Mouse (Mus musculus): ENCODE data around the gene Lrp10. TPM values are rescaled to one million over a fixed set of nuclear protein-coding genes. Genes with fewer than 3 reads are reported as not detected.

The Lrp10 gene
- total RNA-seq, 2 experiments from 2014 or later, result 77.0 to 88.0 TPM

DNA sequence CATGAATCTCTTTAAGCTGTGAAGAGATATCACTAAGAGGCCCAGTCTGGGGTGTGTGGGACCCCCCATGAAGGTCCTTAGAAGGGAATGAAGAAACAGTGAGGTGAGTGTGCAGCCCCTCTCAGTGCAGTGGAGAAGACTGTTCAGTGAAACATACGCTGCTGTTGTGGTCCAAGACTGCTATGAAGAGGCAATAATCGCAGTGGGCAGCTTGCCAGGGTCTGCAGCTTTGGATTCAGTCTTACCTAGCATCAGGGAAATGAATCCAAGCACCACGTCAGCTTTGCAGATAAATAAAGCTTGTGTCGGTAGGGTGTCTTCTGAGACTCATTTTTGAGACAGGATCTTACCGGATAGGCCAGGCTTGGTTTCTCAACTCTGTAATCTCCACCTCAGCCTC lies 8.7 kb downstream of the Lrp10 start:
- no peak for DNase-seq (ENCODE audit: low spot score in 2 of 2)

DNA sequence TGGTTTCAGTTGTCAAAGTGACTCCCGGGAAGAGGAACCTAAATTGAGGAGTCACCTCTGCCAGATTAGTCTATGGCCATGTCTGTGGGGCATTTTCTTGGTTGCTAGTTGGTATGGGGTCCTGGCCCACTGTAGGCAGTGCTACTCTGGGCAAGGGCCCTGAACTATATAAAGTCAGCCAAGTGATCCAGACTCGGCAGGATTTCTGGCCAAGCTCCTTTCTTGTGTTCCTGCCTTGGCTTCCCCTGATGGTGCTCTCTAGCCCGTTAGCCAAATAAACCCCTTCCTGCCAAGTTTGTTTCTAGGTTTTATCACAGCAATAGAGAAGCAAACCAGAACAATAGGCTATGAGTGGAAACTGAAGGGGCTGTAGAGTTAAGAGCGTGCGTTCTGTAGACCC lies 10.8 kb downstream of the Lrp10 start:
- no peak for DNase-seq (ENCODE audit: low spot score in 2 of 2)

DNA sequence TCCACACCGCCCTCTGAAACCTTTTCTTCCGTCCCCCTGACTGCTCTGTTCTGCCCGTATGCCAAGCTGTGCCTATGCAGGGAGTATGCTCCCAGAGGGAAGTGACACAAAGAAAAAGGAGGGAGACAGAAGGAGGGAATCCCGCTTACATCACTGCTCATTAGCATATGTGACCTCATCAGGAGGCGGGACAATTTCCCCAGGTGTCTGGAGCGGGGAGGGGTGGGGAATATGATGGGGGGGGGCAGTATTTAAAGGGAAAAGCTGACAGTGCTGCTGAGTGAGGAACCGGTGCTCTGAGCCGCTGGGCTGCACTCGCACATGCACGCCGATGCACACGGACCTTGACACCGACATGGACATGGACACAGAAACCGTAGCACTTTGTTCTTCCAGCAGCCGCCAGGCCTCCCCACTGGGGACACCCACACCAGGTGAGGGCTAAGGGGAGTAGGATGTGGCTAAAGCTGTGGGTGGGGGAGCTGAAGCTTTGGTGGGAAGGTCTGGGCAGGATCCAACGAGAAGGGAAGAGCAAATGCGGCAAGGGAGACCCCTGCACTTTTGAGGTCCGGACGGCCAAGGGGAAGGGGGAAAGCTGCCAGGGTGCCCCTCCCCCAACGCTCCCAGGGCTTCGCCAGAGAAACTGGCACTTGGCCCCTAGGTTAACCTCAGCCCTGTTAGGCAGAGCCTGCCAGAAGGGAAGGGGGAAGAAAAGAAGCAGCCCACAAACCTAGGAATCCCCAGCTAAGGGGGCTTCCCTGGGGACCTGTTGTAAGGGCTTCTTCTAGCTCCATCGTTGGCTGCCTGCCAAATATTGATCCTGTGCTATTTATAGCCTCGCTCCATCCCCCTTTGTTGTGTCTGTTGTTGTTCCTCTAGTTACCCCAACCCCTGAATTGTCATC lies 12.3 kb downstream of the Lrp10 start, which contains the start of gene Rem2:
Gene Rem2, plus strand, starts transcription at position 160 of the 904 bp plus-strand sequence.
- no peak for DNase-seq (ENCODE audit: low spot score in 2 of 2)

DNA sequence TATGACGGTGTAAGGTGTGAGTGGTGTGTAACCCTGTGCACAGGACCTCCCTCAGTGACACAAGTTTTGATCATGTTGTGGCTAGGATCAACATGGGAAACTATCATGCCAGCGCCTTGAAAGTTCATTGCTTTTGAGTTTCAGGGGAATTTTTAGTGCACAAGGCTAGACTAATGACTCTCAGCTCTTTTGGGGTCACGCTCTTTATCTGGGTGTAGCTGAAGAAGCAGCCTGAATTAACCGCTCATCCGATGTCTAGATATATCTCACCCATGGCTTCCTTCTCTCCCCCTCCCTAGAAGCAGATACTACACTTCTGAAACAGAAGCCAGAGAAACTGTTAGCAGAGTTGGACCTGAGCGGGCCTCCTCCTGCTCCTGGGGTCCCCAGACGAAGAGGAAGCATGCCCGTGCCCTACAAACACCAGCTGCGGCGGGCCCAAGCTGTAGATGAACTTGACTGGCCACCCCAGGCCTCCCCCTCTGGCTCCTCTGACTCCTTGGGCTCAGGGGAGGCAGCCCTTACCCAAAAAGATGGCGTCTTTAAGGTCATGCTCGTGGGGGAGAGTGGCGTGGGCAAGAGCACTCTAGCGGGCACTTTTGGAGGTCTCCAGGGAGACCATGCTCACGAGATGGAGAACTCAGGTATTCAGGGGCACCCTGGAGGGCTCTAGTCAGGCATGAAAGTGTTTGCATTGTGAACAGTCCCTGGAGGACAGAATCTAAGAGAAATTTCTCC lies 13.4 kb downstream of the Lrp10 start:
- no peak for DNase-seq (ENCODE audit: low spot score in 2 of 2)

DNA sequence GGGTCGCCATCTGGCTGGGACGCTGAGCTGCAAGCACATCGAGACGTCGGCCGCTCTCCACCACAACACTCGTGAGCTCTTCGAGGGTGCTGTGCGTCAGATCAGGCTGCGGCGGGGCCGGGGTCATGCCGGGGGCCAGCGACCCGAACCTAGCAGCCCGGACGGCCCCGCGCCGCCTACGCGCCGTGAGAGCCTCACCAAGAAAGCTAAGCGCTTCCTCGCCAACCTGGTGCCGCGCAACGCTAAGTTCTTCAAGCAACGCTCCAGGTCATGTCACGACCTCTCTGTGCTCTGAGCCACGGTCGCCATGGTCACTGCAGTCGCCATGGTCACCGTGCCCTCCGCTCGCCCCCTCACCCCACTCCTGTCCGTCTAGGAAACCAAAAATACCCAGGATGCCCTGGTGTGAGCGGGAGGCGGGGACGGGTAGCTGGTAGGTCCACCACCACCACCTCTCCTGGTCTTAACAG lies 15.5 kb downstream of the Lrp10 start:
- no peak for DNase-seq (ENCODE audit: low spot score in 2 of 2)

DNA sequence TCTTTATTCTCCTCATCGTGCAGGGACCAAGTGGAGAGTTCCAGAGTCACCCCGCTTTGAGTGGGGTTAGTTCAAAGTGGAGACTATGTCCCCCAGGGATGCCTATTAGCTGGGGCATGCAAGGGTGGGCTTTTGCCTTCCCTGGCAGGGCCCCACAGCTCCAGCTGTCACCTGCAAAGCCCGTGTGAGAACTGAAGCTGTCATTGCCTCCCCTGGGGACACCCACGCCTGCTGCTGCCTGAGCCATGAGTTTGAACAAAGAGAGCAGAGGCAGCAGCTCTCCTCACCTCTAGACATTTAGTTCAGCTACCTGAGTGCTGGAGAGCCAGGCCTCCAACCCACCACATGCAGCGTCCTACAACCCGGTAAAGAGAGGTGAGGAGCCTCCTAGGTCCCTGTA lies 16.7 kb downstream of the Lrp10 start:
- DNase-seq (ENCODE audit: low spot score in 2 of 2), result no peak

DNA sequence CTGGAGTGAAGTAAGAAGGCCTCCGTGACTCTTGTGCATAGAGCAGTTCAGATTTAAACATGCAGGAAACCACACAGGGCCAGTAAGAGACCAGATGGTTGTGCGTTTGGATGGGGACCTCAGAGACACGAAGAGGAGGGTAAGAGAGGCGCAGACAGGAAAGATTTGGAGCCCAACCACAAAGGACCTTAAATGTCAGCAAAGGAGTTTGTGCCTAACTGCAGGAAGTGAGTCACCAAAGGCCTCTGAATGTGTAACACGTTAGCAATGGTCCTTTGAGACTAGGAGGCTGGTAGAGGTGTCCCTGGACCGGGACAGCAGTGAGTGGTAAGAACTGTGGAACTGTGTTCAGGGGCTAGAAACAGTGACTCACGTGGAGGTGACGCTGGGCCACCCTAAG lies 17.5 kb downstream of the Lrp10 start:
- no peak for DNase-seq (ENCODE audit: low spot score in 2 of 2)

DNA sequence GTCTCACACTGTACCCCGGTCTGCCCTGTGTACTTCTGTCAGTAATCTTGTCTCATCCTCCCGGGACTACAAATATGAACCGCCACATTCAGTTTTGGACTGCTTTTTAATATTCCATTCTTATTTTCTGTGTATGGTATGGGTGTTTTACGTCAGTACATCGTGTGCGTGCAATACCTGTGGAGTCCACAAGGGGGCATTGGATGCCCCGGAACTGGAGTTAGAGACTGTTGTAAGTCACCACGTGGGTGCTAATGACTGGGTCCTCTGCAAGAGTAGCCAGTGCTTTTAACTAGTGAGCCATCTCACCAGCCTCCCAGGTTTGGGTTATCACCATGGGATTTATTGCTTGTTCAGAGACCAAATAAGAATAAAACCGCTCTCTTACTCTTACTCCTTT lies 18.6 kb downstream of the Lrp10 start:
- DNase-seq (ENCODE audit: low spot score in 2 of 2), result no peak

DNA sequence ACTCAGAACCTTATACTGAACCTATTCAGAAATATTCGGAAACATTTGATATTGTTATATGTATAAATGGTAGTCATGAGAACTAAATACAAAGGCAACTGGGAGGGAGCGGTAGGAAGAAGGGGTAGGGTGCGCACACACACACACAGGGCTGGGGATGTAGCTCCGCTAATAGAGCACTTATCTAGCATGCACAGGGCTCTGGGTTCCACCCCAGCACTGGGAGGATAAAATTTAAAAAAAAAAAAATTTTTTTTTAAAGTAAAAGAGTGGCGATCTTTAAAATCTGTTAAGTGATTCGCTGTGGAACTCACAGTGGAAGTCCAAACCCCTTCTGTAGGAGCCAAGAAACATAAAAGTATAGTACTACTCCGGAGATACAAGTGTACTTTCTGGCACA lies 22.0 kb downstream of the Lrp10 start:
- DNase-seq (ENCODE audit: low spot score in 2 of 2), result no peak

DNA sequence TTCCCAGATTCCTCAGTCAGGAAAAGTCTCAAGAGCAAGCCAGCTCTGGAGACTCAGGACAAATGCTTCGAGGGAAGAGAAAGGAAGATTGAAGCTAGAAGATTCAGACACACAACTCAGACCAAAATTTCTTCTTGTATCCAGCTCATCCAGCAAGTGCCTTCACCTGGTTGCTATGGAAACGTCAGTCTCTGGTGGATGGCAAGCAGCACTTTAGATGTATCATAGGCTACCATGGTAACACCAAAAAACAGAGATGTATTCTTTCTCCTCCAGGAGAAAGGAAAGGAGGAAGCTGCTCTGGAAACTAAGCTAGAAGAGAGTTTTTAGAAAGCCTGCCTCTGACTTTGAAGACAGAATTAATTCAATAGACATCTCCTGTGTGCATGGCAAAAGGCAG lies 23.8 kb downstream of the Lrp10 start:
- DNase-seq (ENCODE audit: low spot score in 2 of 2), result no peak

DNA sequence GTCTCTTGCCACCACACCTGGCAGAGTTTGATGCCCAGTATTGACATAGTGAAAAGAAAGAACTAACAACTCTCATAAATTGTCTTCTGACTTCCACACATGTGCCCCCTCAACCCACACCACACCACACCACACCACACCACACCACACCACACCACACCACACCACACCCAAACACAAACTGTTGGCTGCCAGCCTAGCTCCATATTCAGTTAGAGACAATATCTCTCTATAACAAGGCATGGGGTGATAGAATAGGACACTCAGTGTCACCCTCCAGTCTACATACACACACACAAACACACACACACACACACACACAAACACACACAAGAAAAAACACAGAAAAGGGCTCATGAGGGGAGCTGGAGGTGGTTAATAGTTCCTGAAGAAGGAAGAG lies 24.4 kb downstream of the Lrp10 start:
- no peak for DNase-seq (ENCODE audit: low spot score in 2 of 2)

DNA sequence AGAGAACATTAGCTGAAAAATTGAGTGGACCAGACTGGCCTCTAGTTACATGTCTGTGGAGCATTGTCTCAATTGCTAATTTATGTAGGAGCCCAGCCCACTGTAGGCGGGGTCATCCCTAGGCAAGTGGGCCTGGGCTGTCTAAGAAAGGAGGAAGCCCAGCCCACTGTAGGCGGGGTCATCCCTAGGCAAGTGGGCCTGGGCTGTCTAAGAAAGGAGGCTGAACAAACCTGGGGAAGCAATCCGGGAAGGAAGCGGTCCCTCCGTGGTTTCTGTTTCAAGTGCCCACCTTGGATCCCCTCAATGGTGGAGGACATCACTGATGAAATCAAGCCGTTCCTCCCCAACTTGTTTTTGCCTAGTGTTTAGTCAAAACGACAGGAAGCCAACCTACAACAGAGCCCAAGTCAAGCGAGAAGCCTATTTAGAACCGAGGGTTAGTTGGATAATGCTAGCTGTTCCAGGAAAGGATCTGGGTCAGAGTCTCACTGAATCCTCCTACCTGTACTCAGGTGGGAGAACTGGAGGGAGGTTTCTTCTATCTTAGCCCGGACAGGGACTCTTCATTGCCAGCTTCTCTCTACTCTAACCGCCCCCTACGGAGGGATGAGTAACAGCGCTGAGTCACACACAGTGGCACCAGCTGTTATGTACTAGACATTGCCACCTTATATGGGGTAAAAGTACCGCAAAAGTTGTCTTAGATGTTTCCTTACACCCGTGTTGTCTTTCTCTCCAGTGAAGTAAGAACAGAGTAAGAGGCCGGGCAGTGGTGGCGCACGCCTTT lies 28.6 kb downstream of the Lrp10 start:
- DNase-seq (ENCODE audit: low spot score in 2 of 2), result no peak

DNA sequence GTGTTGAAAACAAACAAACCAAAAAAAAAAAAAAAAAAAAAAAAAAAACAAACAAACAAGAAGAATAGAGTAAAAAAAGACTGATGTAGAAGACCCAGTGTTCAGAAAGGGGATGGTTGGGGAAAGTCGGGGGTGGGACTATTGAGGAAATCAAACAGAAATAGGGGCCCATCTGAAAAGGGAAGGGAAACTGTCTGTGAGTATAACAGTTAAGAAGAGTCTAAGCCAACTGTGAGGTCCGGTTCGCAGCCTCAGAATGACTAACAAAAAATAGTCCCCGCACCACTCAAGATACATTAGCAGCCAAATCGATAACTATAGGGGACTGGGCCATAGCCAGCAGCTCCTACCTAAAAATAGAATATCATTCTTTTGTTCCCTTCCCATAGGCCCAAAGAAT lies 29.3 kb downstream of the Lrp10 start:
- DNase-seq (ENCODE audit: low spot score in 2 of 2), result no peak

DNA sequence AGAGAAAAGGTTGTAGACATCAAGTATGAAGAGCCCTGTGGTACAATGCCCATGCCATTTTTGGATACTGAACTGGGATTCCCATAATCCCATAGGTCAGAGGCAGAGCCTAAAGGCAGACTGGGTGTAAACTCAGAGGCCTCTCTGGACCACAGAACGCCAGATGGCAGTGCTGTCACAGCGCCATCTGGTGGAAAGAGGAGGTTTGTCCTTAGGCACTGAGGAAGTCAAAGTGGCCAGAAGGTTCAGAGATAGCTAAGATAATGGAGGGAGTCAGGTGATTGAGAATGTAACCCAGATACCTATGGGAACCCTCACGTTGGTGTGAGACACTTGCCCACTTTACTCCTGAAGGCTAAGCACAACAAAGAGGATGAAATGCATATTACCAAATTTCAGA lies 30.3 kb downstream of the Lrp10 start:
- no peak for DNase-seq (ENCODE audit: low spot score in 2 of 2)

DNA sequence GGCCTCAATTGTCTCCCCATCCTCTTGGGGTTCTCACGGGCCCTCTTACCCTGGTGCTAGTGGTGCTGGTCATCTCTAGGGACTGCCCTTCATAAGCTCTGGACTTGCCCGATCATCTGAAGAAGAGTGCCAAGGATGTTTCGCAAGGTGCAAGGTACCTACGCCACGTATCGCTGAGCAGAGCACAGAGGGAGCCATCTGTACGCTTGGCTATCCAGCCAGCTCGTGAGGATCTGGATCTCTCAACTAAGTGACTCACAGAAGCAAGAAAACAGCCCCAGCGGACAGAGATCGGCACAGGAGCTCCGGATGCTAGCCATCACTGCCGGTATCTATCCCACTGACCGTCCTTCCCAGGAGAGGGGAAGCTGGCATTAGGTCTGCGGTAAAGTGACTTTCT lies 32.8 kb downstream of the Lrp10 start:
- DNase-seq (ENCODE audit: low spot score in 2 of 2), result no peak

DNA sequence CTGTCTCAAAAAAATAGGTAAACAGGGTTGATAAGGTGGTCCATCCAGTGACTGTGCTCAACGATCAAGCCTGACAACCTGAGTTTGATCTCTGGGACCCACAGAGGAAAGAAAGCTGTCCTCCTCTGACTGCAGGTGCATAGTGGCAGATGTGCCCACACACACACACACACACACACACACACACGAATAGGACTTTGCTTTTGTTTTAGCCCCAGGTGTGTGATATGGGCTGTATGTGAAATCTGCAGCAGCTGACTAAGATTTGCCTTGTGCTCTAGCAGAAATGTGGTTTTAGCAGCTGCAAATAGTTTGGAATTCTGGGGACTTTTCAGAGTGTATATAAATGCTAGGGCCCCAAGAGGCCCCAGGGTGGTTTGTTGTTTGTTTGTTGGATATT lies 35.4 kb downstream of the Lrp10 start:
- DNase-seq (ENCODE audit: low spot score in 2 of 2), result no peak

DNA sequence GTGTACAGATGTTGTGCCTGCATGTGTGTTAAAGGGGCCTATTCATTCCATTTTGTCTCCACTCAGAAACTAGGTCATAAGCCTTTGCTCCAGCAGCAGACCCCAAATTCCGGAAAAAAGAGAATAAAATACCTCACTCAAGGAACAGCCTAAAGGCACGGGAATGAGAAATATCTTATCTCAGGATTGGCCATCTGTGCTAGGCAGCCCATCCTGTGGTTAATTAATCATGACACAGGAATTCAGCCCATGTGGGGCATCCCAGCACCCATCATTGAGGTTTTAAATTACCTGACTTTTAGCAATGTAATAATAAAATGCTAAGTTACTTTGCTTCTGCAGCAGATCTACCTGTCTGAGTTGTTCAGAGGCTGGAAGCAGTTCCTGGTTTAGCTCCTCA lies 37.4 kb downstream of the Lrp10 start:
- DNase-seq (ENCODE audit: low spot score in 2 of 2), result no peak

DNA sequence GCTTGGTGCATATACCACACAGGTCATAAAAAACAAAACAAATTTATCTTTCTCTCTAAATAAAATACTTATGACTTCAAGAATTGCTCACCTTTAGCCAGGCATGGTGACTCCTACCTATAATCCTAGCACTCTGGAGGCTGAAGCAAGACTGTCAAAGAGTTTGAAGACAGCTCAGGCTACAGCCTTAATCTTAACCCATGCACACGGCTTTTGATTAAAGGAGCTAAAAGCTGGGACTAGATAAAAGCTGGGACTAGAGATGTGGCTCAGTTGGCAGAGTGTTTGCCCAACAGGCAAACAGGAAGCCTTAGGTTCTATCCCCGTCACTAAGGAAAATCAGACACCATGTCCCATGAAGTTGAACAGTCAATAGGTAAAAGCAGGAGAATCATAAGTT lies 39.2 kb downstream of the Lrp10 start:
- no peak for DNase-seq (ENCODE audit: low spot score in 2 of 2)

DNA sequence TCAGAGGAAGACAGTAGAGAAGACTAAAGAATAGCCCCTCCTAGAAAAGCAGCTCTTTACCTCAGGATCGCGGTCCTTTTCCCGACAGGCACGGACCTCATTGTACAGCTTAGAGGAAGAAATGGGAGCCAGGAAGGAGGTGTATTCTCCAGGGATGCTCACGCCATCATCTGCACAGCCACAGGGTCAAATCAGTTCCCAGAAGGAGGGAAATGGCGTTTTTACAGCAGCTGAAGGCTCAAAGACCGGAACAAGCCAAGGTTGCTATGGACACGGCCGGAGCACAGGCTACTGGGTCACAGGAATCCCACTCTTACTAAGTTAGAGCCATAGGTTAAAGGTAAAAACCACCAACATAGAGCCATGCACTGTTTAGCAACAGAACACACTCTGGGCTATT lies 45.8 kb downstream of the Lrp10 start:
- no peak for DNase-seq (ENCODE audit: low spot score in 2 of 2)

DNA sequence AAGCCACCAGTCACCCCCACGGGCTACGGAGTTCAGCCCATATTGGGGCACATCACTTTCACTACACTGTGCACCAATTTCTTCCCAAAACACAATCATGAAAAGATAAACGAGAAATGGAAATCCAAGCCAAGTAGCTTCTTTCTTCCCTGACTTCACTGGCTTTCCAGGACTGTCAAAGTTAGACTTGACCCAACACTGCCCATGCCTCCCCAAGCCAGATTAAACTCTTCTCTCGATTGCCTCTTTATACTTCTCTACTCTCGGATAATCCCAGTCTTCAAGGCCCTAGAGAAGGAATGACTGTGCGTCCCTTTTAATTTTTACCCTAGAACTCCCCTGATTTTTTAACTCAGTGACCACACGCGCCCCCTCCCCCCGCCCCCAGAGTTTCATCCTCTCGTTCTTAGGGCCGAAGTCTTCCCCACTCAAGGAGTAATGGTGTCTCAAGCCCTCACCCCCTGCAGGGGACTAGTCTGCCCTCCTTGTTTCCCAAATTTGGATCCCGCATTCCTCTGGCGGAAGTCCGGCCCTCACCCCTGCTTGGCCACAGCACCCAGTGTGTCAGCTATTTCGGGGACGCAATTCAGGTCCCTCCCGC lies 52.9 kb downstream of the Lrp10 start:
- no peak for DNase-seq (ENCODE audit: low spot score in 2 of 2)

Data from adrenal gland, postnatal 4 days (tissue).